Mouse (Mus musculus): ENCODE data around the gene Acox2. TPM values are rescaled to one million over a fixed set of nuclear protein-coding genes. Genes with fewer than 3 reads are reported as not detected.

Acox2 gene
- polyA plus RNA-seq, 1 experiment from 2014 or later, result not detected

- no peak overlapping the region for H3K4me3 ChIP-seq (ENCODE audit: low read depth, low read length)
- ATAC-seq (ENCODE audit: insufficient number of reproducible peaks, insufficient read depth, low FRiP score, low read depth), result no peak
- no peaks in the 10 kb centered on the region for H3K9me3 ChIP-seq (ENCODE audit: control insufficient read depth, low read depth, low read length)
- no peak overlapping the region for H3K9ac ChIP-seq (replicated peaks; ENCODE audit: low read depth, low read length)
- H3K27ac ChIP-seq (ENCODE audit: low read length), result no peak overlapping the region
- H3K36me3 ChIP-seq (ENCODE audit: control insufficient read depth, insufficient read depth, low read length), result no peaks in the 10 kb centered on the region
- H3K27me3 ChIP-seq (ENCODE audit: control insufficient read depth, insufficient read depth, low read length), result no peaks in the 10 kb centered on the region
- H3K4me2 ChIP-seq (replicated peaks; ENCODE audit: low read depth, low read length), result no peak overlapping the region
- 66% methylated on average over 8 of the region's 8 CpGs for WGBS
- 0 out of 2 replicates have a peak, but pooled peaks cover 3% of the 10 kb centered on the region for H3K4me1 ChIP-seq (ENCODE audit: control insufficient read depth, insufficient read depth, low read length)
Measured at GRCm38 (mm10) chr14:8243136-8243888, 15.8 kb downstream of the Acox2 start.

GRCm38 (mm10) chr14:8242388-8242920 lies 16.7 kb downstream of the Acox2 start:
- Histone ChIP-seq H3K4me2 (replicated peaks; ENCODE audit: low read depth, low read length) (no peak overlapping the region), H3K27ac (ENCODE audit: low read length) (no peak overlapping the region), H3K27me3 (ENCODE audit: control insufficient read depth, insufficient read depth, low read length) (no peaks in the 10 kb centered on the region), H3K36me3 (ENCODE audit: control insufficient read depth, insufficient read depth, low read length) (no peaks in the 10 kb centered on the region), H3K9me3 (ENCODE audit: control insufficient read depth, low read depth, low read length) (no peaks in the 10 kb centered on the region), H3K4me3 (ENCODE audit: low read depth, low read length) (no peak overlapping the region), H3K4me1 (ENCODE audit: control insufficient read depth, insufficient read depth, low read length) (0 out of 2 replicates have a peak, but pooled peaks cover 3% of the 10 kb centered on the region), H3K9ac (replicated peaks; ENCODE audit: low read depth, low read length) (no peak overlapping the region)
- WGBS, result 54% methylated on average over 5 of the region's 5 CpGs
- ATAC-seq (ENCODE audit: insufficient number of reproducible peaks, insufficient read depth, low FRiP score, low read depth), result peak; percentile 56; the same call in 1 of the 2 replicates

GRCm38 (mm10) chr14:8241816-8242215 lies 17.3 kb downstream of the Acox2 start:
- Histone ChIP-seq H3K9me3 (ENCODE audit: control insufficient read depth, low read depth, low read length) (no peaks in the 10 kb centered on the region), H3K27me3 (ENCODE audit: control insufficient read depth, insufficient read depth, low read length) (no peaks in the 10 kb centered on the region), H3K9ac (replicated peaks; ENCODE audit: low read depth, low read length) (no peak overlapping the region), H3K27ac (ENCODE audit: low read length) (no peak overlapping the region), H3K36me3 (ENCODE audit: control insufficient read depth, insufficient read depth, low read length) (no peaks in the 10 kb centered on the region), H3K4me3 (ENCODE audit: low read depth, low read length) (no peak overlapping the region), H3K4me2 (replicated peaks; ENCODE audit: low read depth, low read length) (no peak overlapping the region), H3K4me1 (ENCODE audit: control insufficient read depth, insufficient read depth, low read length) (0 out of 2 replicates have a peak, but pooled peaks cover 3% of the 10 kb centered on the region)
- no peak for ATAC-seq (ENCODE audit: insufficient number of reproducible peaks, insufficient read depth, low FRiP score, low read depth)

GRCm38 (mm10) chr14:8233252-8233651 lies 25.9 kb downstream of the Acox2 start:
- Histone ChIP-seq H3K36me3 (ENCODE audit: control insufficient read depth, insufficient read depth, low read length) (no peaks in the 10 kb centered on the region), H3K4me3 (ENCODE audit: low read depth, low read length) (no peak overlapping the region), H3K9me3 (ENCODE audit: control insufficient read depth, low read depth, low read length) (no peaks in the 10 kb centered on the region), H3K27me3 (ENCODE audit: control insufficient read depth, insufficient read depth, low read length) (no peaks in the 10 kb centered on the region), H3K27ac (ENCODE audit: low read length) (no peak overlapping the region), H3K4me2 (replicated peaks; ENCODE audit: low read depth, low read length) (no peak overlapping the region), H3K9ac (replicated peaks; ENCODE audit: low read depth, low read length) (no peak overlapping the region), H3K4me1 (ENCODE audit: control insufficient read depth, insufficient read depth, low read length) (no peaks in the 10 kb centered on the region)
- WGBS, result 56% methylated on average over 1 of the region's 1 CpGs
- ATAC-seq (ENCODE audit: insufficient number of reproducible peaks, insufficient read depth, low FRiP score, low read depth), result no peak

- WGBS, result 83% methylated on average over 6 of the region's 6 CpGs
- H3K4me2 ChIP-seq (replicated peaks; ENCODE audit: low read depth, low read length), result no peak overlapping the region
- no peak overlapping the region for H3K27ac ChIP-seq (ENCODE audit: low read length)
- no peaks in the 10 kb centered on the region for H3K27me3 ChIP-seq (ENCODE audit: control insufficient read depth, insufficient read depth, low read length)
- no peaks in the 10 kb centered on the region for H3K9me3 ChIP-seq (ENCODE audit: control insufficient read depth, low read depth, low read length)
- no peaks in the 10 kb centered on the region for H3K4me1 ChIP-seq (ENCODE audit: control insufficient read depth, insufficient read depth, low read length)
- no peaks in the 10 kb centered on the region for H3K36me3 ChIP-seq (ENCODE audit: control insufficient read depth, insufficient read depth, low read length)
- no peak overlapping the region for H3K4me3 ChIP-seq (ENCODE audit: low read depth, low read length)
- H3K9ac ChIP-seq (replicated peaks; ENCODE audit: low read depth, low read length), result no peak overlapping the region
- no peak for ATAC-seq (ENCODE audit: insufficient number of reproducible peaks, insufficient read depth, low FRiP score, low read depth)
Measured at GRCm38 (mm10) chr14:8232155-8232910, 26.8 kb downstream of the Acox2 start.

- no peaks in the 10 kb centered on the region for H3K27me3 ChIP-seq (ENCODE audit: control insufficient read depth, insufficient read depth, low read length)
- H3K4me3 ChIP-seq (ENCODE audit: low read depth, low read length), result no peak overlapping the region
- H3K9ac ChIP-seq (replicated peaks; ENCODE audit: low read depth, low read length), result no peak overlapping the region
- 81% methylated on average over 9 of the region's 9 CpGs for WGBS
- no peak for ATAC-seq (ENCODE audit: insufficient number of reproducible peaks, insufficient read depth, low FRiP score, low read depth)
- no peaks in the 10 kb centered on the region for H3K36me3 ChIP-seq (ENCODE audit: control insufficient read depth, insufficient read depth, low read length)
- no peaks in the 10 kb centered on the region for H3K4me1 ChIP-seq (ENCODE audit: control insufficient read depth, insufficient read depth, low read length)
- H3K9me3 ChIP-seq (ENCODE audit: control insufficient read depth, low read depth, low read length), result no peaks in the 10 kb centered on the region
- H3K27ac ChIP-seq (ENCODE audit: low read length), result no peak overlapping the region
- no peak overlapping the region for H3K4me2 ChIP-seq (replicated peaks; ENCODE audit: low read depth, low read length)
Measured at GRCm38 (mm10) chr14:8229367-8230019, 29.7 kb downstream of the Acox2 start.

- ATAC-seq (ENCODE audit: insufficient number of reproducible peaks, insufficient read depth, low FRiP score, low read depth), result no peak
- Histone ChIP-seq H3K4me3 (ENCODE audit: low read depth, low read length) (no peak overlapping the region), H3K36me3 (ENCODE audit: control insufficient read depth, insufficient read depth, low read length) (peaks cover 10% of the 10 kb centered on the region; the same call in 1 of the 2 replicates), H3K4me1 (ENCODE audit: control insufficient read depth, insufficient read depth, low read length) (no peaks in the 10 kb centered on the region), H3K27ac (ENCODE audit: low read length) (no peak overlapping the region), H3K9ac (replicated peaks; ENCODE audit: low read depth, low read length) (no peak overlapping the region), H3K27me3 (ENCODE audit: control insufficient read depth, insufficient read depth, low read length) (no peaks in the 10 kb centered on the region), H3K4me2 (replicated peaks; ENCODE audit: low read depth, low read length) (no peak overlapping the region), H3K9me3 (ENCODE audit: control insufficient read depth, low read depth, low read length) (no peaks in the 10 kb centered on the region)
- WGBS, result 82% methylated on average over 2 of the region's 2 CpGs
Measured at GRCm38 (mm10) chr14:8224805-8225204, 34.3 kb downstream of the Acox2 start.

Data from stomach, embryonic 14.5 days (tissue).